Mouse (Mus musculus) liver, embryonic 14.5 days (tissue): ENCODE results near the gene Atoh7.

Experiments
- CTCF ChIP-seq: IDR thresholded peaks from 2 replicates; pipeline ENCODE4 v1.5.1; 2016; ENCODE audit warnings: antibody characterized with exemption, low read depth, control low read depth
- EP300 ChIP-seq: IDR thresholded peaks from 2 replicates; pipeline ENCODE4 v1.6.1; 2016; ENCODE audit warnings: antibody characterized with exemption, low read depth

- TF ChIP-seq CTCF (no peak), EP300 (no peak)
Observed at GRCm38 (mm10) chr10:63061266-63061665, 38.2 kb upstream of the Atoh7 start.
